Mouse (Mus musculus) CD4-positive, CD25-positive, alpha-beta regulatory T cell, adult 4 months (primary cell): ENCODE data around the gene Usp49. TPM values are rescaled to one million over a fixed set of nuclear protein-coding genes. Genes with fewer than 3 reads are reported as not detected.
"Not testable (repeated sequence)": the region's sequence is repeated elsewhere in the genome, so short reads cannot be mapped to it uniquely, and the experiment has no call there.

Experiments used
- ATAC-seq: one replicate; pipeline ENCODE4 v1.8.0; 2017
- polyA plus RNA-seq, 2 experiments: library from polyadenylated mRNA; unstranded; fragments of 100-300 nt; shearing (Covaris generic); gene quantifications; one replicate each; pipeline ENCODE4 v1.2.1; 2017

Gene Usp49
- polyA plus RNA-seq, 2 experiments from 2014 or later: 0.43 to 0.78 TPM

GRCm38 (mm10) chr17:47651953-47652352 lies 21.5 kb downstream of the Usp49 start:
- no peak for ATAC-seq

GRCm38 (mm10) chr17:47654346-47654745 lies 23.9 kb downstream of the Usp49 start:
- ATAC-seq: not testable (repeated sequence)

- ATAC-seq: no peak
Measured at GRCm38 (mm10) chr17:47655697-47656096, 25.2 kb downstream of the Usp49 start.

- ATAC-seq: no peak
Measured at GRCm38 (mm10) chr17:47657901-47658300, 27.4 kb downstream of the Usp49 start.

- ATAC-seq: no peak
Measured at GRCm38 (mm10) chr17:47658741-47659243, 28.3 kb downstream of the Usp49 start.

GRCm38 (mm10) chr17:47663009-47663713 lies 32.7 kb downstream of the Usp49 start:
- ATAC-seq: no peak

- ATAC-seq: no peak
Measured at GRCm38 (mm10) chr17:47664474-47664873, 34.0 kb downstream of the Usp49 start.

GRCm38 (mm10) chr17:47669166-47669565 lies 38.7 kb downstream of the Usp49 start:
- ATAC-seq: no peak

- ATAC-seq: no peak
Measured at GRCm38 (mm10) chr17:47671988-47672310, 41.5 kb downstream of the Usp49 start.

- ATAC-seq: no peak
Measured at GRCm38 (mm10) chr17:47672311-47673111, 42.0 kb downstream of the Usp49 start.

- peak; percentile 51 for ATAC-seq
Measured at GRCm38 (mm10) chr17:47676581-47676980, 46.1 kb downstream of the Usp49 start.

GRCm38 (mm10) chr17:47678238-47678637 lies 47.7 kb downstream of the Usp49 start:
- ATAC-seq: no peak

GRCm38 (mm10) chr17:47678702-47679101 lies 48.2 kb downstream of the Usp49 start:
- no peak for ATAC-seq

- no peak for ATAC-seq
Measured at GRCm38 (mm10) chr17:47682836-47683235, 52.3 kb downstream of the Usp49 start.

- ATAC-seq: peak; percentile 96
Measured at GRCm38 (mm10) chr17:47687409-47688343, 57.2 kb downstream of the Usp49 start.

- ATAC-seq: no peak
Measured at GRCm38 (mm10) chr17:47688344-47688607, 57.8 kb downstream of the Usp49 start, which contains the start of gene Tomm6. TSS of gene Tomm6 (minus strand) at chr17:47688386.

GRCm38 (mm10) chr17:47688608-47689575 lies 58.4 kb downstream of the Usp49 start, which contains the start of gene Frs3:
TSS of gene Frs3 (plus strand) at chr17:47689030.
- peak; percentile 10 for ATAC-seq

- no peak for ATAC-seq
Measured at GRCm38 (mm10) chr17:47689894-47690293, 59.4 kb downstream of the Usp49 start.

- ATAC-seq: no peak
Measured at GRCm38 (mm10) chr17:47691650-47692049, 61.2 kb downstream of the Usp49 start.

GRCm38 (mm10) chr17:47693671-47694441 lies 63.4 kb downstream of the Usp49 start:
- no peak for ATAC-seq

GRCm38 (mm10) chr17:47694442-47694502 lies 63.8 kb downstream of the Usp49 start, which contains the start of gene Gm21981:
TSS of gene Gm21981 (minus strand) at chr17:47694455.
- no peak for ATAC-seq
